Mouse (Mus musculus) cerebellum, postnatal 4 days (tissue): Measurements from ENCODE around the gene Erc1.
A peak's percentile ranks its signal among the peaks of the same experiment; 100 is the strongest.
"Not testable (repeated sequence)": the region's sequence is repeated elsewhere in the genome, so short reads cannot be mapped to it uniquely, and the experiment has no call there.

ENCODE experiments used
- DNase-seq, 2 experiments: peaks; one replicate each; pipeline ENCODE4 v3.0.0; 2022; ENCODE audit warnings: low spot score in 2 of 2, mixed read lengths in 1 of 2

Erc1 gene

DNA sequence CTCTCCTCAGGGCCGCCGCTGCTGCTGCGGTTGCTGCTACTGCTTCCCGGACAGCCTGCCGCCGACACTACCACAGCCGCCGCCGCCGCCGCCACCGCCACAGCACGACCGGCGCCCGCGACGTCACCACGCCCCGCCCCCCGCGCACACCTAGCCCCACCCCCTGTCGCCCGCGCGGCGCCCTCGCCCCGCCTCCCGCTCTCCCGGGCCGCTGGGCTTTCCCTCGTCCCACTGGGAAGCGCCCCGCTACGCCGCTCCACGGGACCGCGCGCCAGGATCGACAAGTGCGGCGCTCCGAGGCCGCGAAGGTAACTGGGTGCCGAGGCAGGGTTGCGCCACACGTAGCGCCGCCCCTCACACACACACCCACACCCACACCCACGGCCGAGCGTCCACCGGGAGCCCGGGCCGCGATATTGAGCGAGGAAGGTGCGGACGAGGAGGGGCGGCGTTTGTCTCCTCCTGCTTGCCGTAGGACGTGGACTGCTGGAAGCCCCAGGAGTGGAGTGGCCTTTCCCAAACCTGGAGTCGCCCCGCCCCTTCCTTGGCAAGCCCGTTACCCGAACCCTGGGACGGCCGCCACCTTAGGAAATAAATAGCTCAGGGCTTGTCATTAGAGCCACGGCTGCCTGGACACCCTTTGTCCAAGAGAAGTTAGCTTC is at the start of gene Erc1:
Gene Erc1 (minus strand): TSS at position 134 of the 662 bp plus-strand sequence.
- peak; percentile 89 to 93 for DNase-seq

GRCm38 (mm10) chr6:119892711-119893110 is 44.7 kb upstream of the Erc1 start:
- DNase-seq: no peak

DNA sequence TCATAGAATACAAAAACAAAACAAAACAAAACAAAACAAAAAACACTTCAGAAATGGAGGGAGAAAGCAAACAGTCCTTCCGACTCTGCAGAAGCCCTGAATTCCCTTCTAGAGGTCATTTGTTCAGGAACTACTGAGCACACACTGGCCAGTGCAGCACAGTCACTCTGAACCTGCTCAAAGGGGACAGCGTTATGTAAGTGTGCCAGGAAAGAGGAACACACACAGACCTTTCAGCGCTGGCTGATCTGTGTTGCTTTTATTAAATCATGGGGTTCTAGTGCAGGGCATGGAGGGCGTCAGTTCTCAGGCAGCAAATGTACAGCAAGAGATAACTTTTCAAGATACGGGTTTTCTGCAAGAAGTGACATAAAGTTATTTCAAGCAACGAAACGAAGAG is 35.2 kb upstream of the Erc1 start:
- DNase-seq: no peak

GRCm38 (mm10) chr6:119864341-119865034 is 16.5 kb upstream of the Erc1 start:
- DNase-seq: peak; percentile 55 to 93

- no peak for DNase-seq
Measured at GRCm38 (mm10) chr6:119861519-119861918, 13.6 kb upstream of the Erc1 start.

DNA sequence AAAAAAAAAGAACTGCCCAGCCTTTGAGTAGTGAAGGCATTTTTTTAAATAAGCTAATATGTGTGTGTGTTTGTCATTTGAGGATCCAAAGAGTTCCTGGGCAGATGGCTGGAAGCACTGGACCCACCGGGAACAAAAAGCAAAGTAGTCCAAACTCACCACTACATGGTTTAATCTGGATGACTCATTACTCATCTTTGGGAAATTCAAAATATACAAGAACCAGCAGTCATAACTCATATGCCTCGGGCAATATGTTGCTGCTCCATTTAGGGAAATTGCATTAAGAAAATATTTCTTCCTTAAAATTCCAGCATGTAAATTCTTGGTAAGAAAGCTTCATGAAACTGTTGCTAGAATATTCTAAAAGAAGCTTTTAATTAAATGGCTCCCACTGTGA is 12.3 kb upstream of the Erc1 start:
- DNase-seq: no peak

DNA sequence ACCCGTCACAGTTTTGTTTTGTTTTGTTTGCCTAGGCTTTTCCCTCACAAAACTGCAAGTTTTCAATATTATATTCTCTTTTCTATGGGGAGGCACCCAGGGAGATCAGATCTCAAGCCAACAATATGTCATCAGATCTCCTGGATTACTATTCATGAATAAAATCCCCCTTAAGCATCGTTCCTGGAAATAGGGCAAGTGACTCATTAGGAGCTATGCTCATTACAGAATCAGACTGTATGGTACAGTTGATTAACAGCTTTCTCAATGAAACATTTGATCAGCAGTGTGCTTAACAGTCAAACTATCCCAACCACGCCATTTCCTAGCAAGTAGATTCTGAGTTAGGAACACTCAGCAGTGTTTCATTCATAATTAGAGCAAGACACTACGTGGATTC is 7.5 kb upstream of the Erc1 start:
- DNase-seq: no peak

- no peak for DNase-seq
Measured at GRCm38 (mm10) chr6:119854156-119854555, 6.2 kb upstream of the Erc1 start.

DNA sequence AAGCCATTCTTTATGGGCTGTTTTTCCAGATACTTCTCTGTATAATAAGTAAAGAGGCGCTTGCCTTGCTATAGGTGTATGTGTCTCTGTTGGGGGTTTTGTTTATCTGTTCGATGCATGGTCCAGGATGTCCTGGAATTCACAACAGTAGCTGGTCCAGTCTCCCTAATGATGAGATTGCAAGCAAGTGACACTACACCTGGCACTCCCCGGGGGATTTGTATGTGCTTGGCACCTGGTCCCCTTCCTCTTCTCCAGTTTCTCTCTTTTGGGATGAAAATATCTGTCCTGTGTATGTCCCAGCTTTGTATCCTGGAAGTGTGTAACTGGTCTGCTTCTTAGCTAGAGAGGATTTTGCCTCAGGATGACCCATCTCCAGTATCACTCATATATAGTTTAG is 1.9 kb upstream of the Erc1 start:
- no peak for DNase-seq

DNA sequence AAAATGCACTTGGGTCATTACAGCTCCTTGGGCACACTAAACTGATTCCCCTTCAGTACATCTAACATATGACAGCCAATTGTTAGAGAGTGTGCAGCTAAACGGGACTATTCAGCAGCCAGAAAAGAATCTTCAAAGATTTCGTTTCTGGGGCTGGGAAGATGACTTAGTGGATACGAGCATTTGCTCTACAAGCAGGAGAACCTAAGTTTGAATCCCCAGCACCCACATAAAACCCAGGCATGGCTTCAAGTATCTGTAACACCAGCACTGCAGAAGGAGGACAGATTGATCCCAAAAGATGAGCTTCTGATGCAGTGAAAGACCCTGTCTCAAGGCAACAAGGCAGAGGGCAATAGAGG is 1.4 kb upstream of the Erc1 start:
- no peak for DNase-seq

GRCm38 (mm10) chr6:119848696-119849347 is 855 bp upstream of the Erc1 start:
- DNase-seq: no peak

GRCm38 (mm10) chr6:119847518-119848033 is 391 bp downstream of the Erc1 start:
- DNase-seq: no peak

GRCm38 (mm10) chr6:119846751-119847517 is 1.0 kb downstream of the Erc1 start:
- no peak for DNase-seq

- DNase-seq: no peak
Measured at GRCm38 (mm10) chr6:119829951-119830350, 18.0 kb downstream of the Erc1 start.

- DNase-seq: no peak
Measured at GRCm38 (mm10) chr6:119828165-119828564, 19.8 kb downstream of the Erc1 start.

GRCm38 (mm10) chr6:119826701-119827100 is 21.3 kb downstream of the Erc1 start:
- DNase-seq: no peak

- DNase-seq: no peak
Measured at GRCm38 (mm10) chr6:119822216-119822615, 25.8 kb downstream of the Erc1 start.

- DNase-seq: no peak
Measured at GRCm38 (mm10) chr6:119821158-119821557, 26.8 kb downstream of the Erc1 start.

GRCm38 (mm10) chr6:119818541-119818940 is 29.4 kb downstream of the Erc1 start:
- DNase-seq: no peak

- no peak for DNase-seq
Measured at GRCm38 (mm10) chr6:119815426-119815825, 32.5 kb downstream of the Erc1 start.

- DNase-seq: not testable (repeated sequence)
Measured at GRCm38 (mm10) chr6:119813055-119813454, 34.9 kb downstream of the Erc1 start.
